Mouse (Mus musculus): ENCODE results near the gene 6430628N08Rik. TPM values are rescaled to one million over a fixed set of nuclear protein-coding genes. Genes with fewer than 3 reads are reported as not detected.

Gene 6430628N08Rik
- total RNA-seq (2021), result not detected
- polyA plus RNA-seq (2012; rRNA removed), result not detected in 2 replicates
- long read RNA-seq, result 0 reads

GRCm38 (mm10) chr4:115890553-115890952, at the start of gene 6430628N08Rik:
Gene 6430628N08Rik (plus strand): TSS chr4:115890665.
- no peak for DNase-seq

GRCm38 (mm10) chr4:115840842-115841241, 49.6 kb upstream of the 6430628N08Rik start:
- DNase-seq, result no peak

- DNase-seq, result no peak
Observed at GRCm38 (mm10) chr4:115846656-115847055, 43.8 kb upstream of the 6430628N08Rik start.

- no peak for DNase-seq
Observed at GRCm38 (mm10) chr4:115847377-115847776, 43.1 kb upstream of the 6430628N08Rik start.

- no peak for DNase-seq
Observed at GRCm38 (mm10) chr4:115848083-115848482, 42.4 kb upstream of the 6430628N08Rik start.

GRCm38 (mm10) chr4:115848990-115849677, 41.3 kb upstream of the 6430628N08Rik start:
- no peak for DNase-seq

GRCm38 (mm10) chr4:115850111-115850510, 40.4 kb upstream of the 6430628N08Rik start:
- DNase-seq, result no peak

GRCm38 (mm10) chr4:115850631-115851030, 39.8 kb upstream of the 6430628N08Rik start:
- DNase-seq, result no peak

- no peak for DNase-seq
Observed at GRCm38 (mm10) chr4:115851569-115851968, 38.9 kb upstream of the 6430628N08Rik start.

- DNase-seq, result no peak
Observed at GRCm38 (mm10) chr4:115855100-115855499, 35.4 kb upstream of the 6430628N08Rik start.

GRCm38 (mm10) chr4:115855609-115856008, 34.9 kb upstream of the 6430628N08Rik start:
- no peak for DNase-seq

GRCm38 (mm10) chr4:115856282-115856681, 34.2 kb upstream of the 6430628N08Rik start:
- DNase-seq, result no peak

GRCm38 (mm10) chr4:115857293-115857883, 33.1 kb upstream of the 6430628N08Rik start:
- DNase-seq, result peak; percentile 27

GRCm38 (mm10) chr4:115863352-115863751, 27.1 kb upstream of the 6430628N08Rik start:
- no peak for DNase-seq

GRCm38 (mm10) chr4:115863880-115864279, 26.6 kb upstream of the 6430628N08Rik start:
- no peak for DNase-seq

GRCm38 (mm10) chr4:115869512-115870210, 20.8 kb upstream of the 6430628N08Rik start:
- no peak for DNase-seq

GRCm38 (mm10) chr4:115873231-115873630, 17.2 kb upstream of the 6430628N08Rik start:
- no peak for DNase-seq

GRCm38 (mm10) chr4:115878216-115878678, 12.2 kb upstream of the 6430628N08Rik start:
- no peak for DNase-seq

GRCm38 (mm10) chr4:115878828-115879227, 11.6 kb upstream of the 6430628N08Rik start:
- no peak for DNase-seq

GRCm38 (mm10) chr4:115881183-115881582, 9.3 kb upstream of the 6430628N08Rik start:
- DNase-seq, result no peak

- DNase-seq, result no peak
Observed at GRCm38 (mm10) chr4:115882195-115882594, 8.3 kb upstream of the 6430628N08Rik start.

GRCm38 (mm10) chr4:115884022-115884421, 6.4 kb upstream of the 6430628N08Rik start, which contains the start of gene Kncn:
Gene Kncn (plus strand): TSS chr4:115884400.
- no peak for DNase-seq

GRCm38 (mm10) chr4:115885846-115886245, 4.6 kb upstream of the 6430628N08Rik start:
- DNase-seq, result no peak

Measured in adrenal gland, adult 2 months (tissue).